Mouse (Mus musculus) lung, postnatal 36 days (tissue): ENCODE measurements at regions not wholly inside any gene's neighbourhood (a gene's known extent, or its start where the extent isn't known, plus 50 kb on each side); places are given as distances from the start of the nearest gene placed in this dataset.

Source experiments
- DNase-seq: peaks from one replicate; pipeline ENCODE4 v3.0.0; 2022; ENCODE audit warnings: mixed read lengths

GRCm38 (mm10) chr10:98665936-98666505 lies 248.2 kb upstream of the Atp2b1 start:
- DNase-seq, result no peak

DNA sequence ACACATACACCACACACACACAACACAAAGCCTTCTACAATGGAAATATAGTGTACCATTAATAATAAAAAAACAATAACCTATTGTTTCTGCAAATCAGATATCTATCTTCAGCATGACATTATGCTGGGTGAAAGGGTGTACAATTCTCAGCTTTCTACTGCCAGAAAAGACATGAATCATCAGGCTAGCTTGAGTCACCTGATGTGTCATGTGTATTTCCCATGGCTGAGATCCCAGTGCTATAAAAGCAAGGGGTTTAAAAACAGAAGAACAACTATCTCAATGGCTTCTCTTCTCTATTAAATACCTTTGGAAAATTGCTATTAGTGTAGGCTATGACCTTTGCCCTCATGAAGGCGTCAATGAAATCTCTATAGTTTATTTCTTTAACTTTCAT lies 246.5 kb upstream of the Atp2b1 start:
- no peak for DNase-seq

- DNase-seq, result peak; percentile 51
These were observed 240.1 kb upstream of the Atp2b1 start for GRCm38 (mm10) chr10:98674131-98674530.

DNA sequence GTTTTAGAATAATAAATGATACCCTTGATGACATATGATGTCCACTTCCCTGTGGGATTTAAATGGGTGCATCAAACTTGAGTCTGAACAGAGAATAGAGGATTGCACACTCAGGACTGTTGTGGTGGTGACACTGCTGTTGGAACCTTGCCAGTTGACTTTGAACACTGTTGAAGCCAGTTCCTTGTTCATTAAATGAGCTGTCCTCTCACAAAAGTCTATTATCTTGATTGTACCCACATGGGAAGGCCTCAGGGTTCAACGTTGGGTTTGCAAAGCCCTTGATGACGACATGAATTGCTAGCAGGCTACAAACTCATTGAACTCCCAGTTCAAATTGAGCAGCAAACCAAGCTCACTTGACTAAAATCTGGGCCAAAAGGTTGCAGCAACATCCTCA lies 237.3 kb upstream of the Atp2b1 start:
- peak; percentile 16 for DNase-seq

GRCm38 (mm10) chr10:98678234-98678633 lies 236.0 kb upstream of the Atp2b1 start:
- DNase-seq, result no peak

GRCm38 (mm10) chr10:98682436-98682835 lies 231.8 kb upstream of the Atp2b1 start:
- no peak for DNase-seq

DNA sequence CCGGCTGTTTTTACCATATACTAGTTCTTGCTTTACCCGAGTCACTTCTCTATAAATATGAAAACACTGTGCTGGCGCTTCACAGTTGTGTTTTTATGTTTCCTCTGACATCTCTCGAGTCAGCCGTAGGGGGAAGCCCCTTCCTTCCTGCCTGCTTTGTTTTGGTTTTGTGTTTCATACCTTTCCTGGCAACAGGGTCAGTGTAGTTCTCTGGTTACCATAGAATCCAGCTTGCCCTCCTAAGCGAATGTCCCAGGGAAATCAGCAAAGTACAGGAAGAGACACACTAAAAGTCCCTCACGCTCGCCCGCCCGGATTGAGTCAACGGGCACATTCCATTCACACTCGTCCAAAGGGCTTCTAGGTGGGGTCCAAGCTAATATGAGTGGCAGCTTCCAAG lies 230.0 kb upstream of the Atp2b1 start:
- DNase-seq, result peak; percentile 73

DNA sequence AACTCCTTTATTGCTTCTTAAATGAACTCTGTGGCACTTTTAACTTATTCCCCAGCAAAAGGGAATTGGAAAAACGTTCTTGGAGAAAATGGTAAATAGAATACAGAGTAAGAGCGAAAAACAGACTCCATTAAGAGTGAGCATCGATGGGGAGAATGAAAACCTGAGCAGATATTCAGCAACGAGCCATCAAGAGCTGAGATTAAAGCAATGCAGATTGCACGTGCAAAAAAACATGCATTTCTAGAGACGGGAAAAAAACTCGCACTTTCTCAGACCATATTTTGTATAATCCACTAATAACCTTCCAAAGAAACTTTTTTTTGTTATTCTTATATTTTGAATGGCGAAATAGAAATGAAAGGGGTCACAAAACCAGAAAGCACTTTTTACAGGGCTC lies 229.5 kb upstream of the Atp2b1 start:
- no peak for DNase-seq

- no peak for DNase-seq
These were observed 228.5 kb upstream of the Atp2b1 start for GRCm38 (mm10) chr10:98685739-98686138.

- no peak for DNase-seq
These were observed 227.8 kb upstream of the Atp2b1 start for GRCm38 (mm10) chr10:98686370-98686769.

GRCm38 (mm10) chr10:98691816-98692215 lies 222.4 kb upstream of the Atp2b1 start:
- peak; percentile 63 for DNase-seq

- DNase-seq, result no peak
These were observed 219.4 kb upstream of the Atp2b1 start for GRCm38 (mm10) chr10:98694690-98695370.

- DNase-seq, result no peak
These were observed 218.9 kb upstream of the Atp2b1 start for GRCm38 (mm10) chr10:98695371-98695725.

GRCm38 (mm10) chr10:98697866-98698265 lies 216.3 kb upstream of the Atp2b1 start:
- DNase-seq, result no peak

DNA sequence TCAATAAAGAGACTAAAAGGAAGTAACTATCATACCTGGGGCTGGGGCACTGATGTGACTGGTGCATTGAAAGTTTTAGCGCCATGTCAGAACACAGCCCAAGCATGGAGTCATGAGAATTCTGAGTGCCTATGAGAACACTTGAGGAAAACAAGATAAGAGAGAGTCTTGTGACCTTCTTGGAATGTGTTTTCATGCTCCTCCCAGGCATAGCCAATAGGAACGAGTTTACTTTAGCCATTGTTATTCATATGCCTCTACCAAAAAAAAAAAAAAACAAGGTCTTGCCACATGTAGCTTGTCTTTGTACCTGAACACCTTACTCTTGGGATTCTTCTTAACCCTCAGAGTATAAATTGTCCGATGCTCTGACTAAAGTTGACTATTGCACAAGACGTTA lies 214.6 kb upstream of the Atp2b1 start:
- peak; percentile 27 for DNase-seq

- DNase-seq, result no peak
These were observed 213.8 kb upstream of the Atp2b1 start for GRCm38 (mm10) chr10:98700407-98700806.

- DNase-seq, result no peak
These were observed 212.9 kb upstream of the Atp2b1 start for GRCm38 (mm10) chr10:98701285-98701684.

- DNase-seq, result no peak
These were observed 211.6 kb upstream of the Atp2b1 start for GRCm38 (mm10) chr10:98702470-98703215.

GRCm38 (mm10) chr10:98703642-98704293 lies 210.4 kb upstream of the Atp2b1 start:
- no peak for DNase-seq

DNA sequence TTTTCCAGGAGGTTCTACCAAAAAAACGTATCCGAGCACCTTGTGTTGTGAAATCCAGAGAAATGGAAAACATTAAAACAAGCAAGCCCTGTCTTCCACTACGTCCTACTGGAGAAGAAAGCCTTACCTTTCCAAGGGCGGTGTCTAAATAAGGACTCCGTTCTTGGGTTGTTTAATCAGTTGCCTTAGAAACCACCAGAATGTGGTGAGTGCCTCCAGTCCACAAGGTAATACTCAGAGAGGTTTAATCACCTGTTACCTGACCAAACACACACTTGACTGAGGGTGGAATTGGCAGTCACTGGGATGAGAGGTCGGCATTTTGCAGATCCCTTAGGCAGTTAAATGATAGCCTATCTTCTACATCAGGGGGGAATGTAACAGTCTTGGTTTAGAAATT lies 209.6 kb upstream of the Atp2b1 start:
- DNase-seq, result peak; percentile 76

GRCm38 (mm10) chr10:98717856-98718255 lies 196.3 kb upstream of the Atp2b1 start:
- no peak for DNase-seq

- no peak for DNase-seq
These were observed 195.5 kb upstream of the Atp2b1 start for GRCm38 (mm10) chr10:98718706-98719105.

DNA sequence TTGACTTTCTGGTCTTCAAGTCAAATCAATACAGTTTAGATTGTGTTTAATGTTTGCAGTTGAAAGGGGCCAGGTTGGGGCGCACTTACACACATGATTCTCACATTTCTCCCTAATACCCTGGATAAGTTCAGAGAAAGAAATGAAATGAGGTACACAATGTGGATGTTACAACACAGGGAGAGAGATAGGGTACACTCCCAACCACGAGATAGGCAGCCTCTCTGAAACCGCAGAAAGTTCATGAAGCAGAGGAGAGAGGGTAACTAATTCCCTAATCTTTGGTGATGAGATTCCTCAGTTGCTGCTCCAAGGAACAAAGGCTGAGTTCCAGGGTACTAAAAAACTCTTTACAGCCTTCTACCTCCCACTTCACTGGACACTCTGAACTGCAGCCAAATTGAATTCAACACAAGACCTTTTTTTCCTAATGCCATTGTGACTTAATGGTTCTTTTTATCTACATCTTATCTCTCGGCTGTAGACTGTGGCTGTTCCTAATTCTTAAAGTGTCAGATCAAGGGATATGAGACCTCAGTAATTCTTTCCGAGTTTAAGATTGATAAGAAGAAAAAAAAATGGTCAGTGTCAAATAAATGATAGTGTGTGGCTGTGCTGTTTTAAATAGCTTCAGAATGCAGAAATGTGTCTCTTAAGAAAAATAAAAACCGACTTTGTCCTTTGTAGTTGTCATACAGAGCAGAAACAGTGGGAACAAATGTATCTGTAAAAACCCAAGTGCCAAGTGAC lies 193.8 kb upstream of the Atp2b1 start:
- no peak for DNase-seq
